Mouse (Mus musculus): ENCODE measurements around the gene 1700028J19Rik.

The 1700028J19Rik gene

GRCm38 (mm10) chr7:44246055-44246983 is at the start of gene 1700028J19Rik, which contains the start of gene 2410002F23Rik:
TSS of gene 1700028J19Rik (minus strand) at chr7:44246695.
TSS of gene 2410002F23Rik (plus strand) at chr7:44246722.
- DNase-seq (ENCODE audit: low spot score in 2 of 2), result peak; percentile 93 to 96

- no peak for DNase-seq (ENCODE audit: low spot score in 2 of 2)
Observed at GRCm38 (mm10) chr7:44291418-44291817, 44.9 kb upstream of the 1700028J19Rik start.

- no peak for DNase-seq (ENCODE audit: low spot score in 2 of 2)
Observed at GRCm38 (mm10) chr7:44290986-44291385, 44.5 kb upstream of the 1700028J19Rik start.

GRCm38 (mm10) chr7:44287760-44288159 is 41.3 kb upstream of the 1700028J19Rik start:
- no peak for DNase-seq (ENCODE audit: low spot score in 2 of 2)

GRCm38 (mm10) chr7:44281586-44281985 is 35.1 kb upstream of the 1700028J19Rik start:
- DNase-seq (ENCODE audit: low spot score in 2 of 2), result no peak

- no peak for DNase-seq (ENCODE audit: low spot score in 2 of 2)
Observed at GRCm38 (mm10) chr7:44280959-44281358, 34.5 kb upstream of the 1700028J19Rik start.

GRCm38 (mm10) chr7:44277250-44277622 is 30.7 kb upstream of the 1700028J19Rik start:
- DNase-seq (ENCODE audit: low spot score in 2 of 2), result peak in 1 of 2 experiments; percentile 58

- DNase-seq (ENCODE audit: low spot score in 2 of 2), result no peak
Observed at GRCm38 (mm10) chr7:44276461-44277249, 30.2 kb upstream of the 1700028J19Rik start.

- DNase-seq (ENCODE audit: low spot score in 2 of 2), result no peak
Observed at GRCm38 (mm10) chr7:44275546-44275945, 29.1 kb upstream of the 1700028J19Rik start.

- DNase-seq (ENCODE audit: low spot score in 2 of 2), result no peak
Observed at GRCm38 (mm10) chr7:44274096-44274495, 27.6 kb upstream of the 1700028J19Rik start.

- no peak for DNase-seq (ENCODE audit: low spot score in 2 of 2)
Observed at GRCm38 (mm10) chr7:44273446-44273845, 27.0 kb upstream of the 1700028J19Rik start.

GRCm38 (mm10) chr7:44272546-44272945 is 26.1 kb upstream of the 1700028J19Rik start:
- no peak for DNase-seq (ENCODE audit: low spot score in 2 of 2)

GRCm38 (mm10) chr7:44271309-44271708 is 24.8 kb upstream of the 1700028J19Rik start:
- DNase-seq (ENCODE audit: low spot score in 2 of 2), result no peak

- DNase-seq (ENCODE audit: low spot score in 2 of 2), result no peak
Observed at GRCm38 (mm10) chr7:44269397-44269796, 22.9 kb upstream of the 1700028J19Rik start.

GRCm38 (mm10) chr7:44268117-44268516 is 21.6 kb upstream of the 1700028J19Rik start:
- no peak for DNase-seq (ENCODE audit: low spot score in 2 of 2)

GRCm38 (mm10) chr7:44262791-44263643 is 16.5 kb upstream of the 1700028J19Rik start:
- peak; percentile 89 to 94 for DNase-seq (ENCODE audit: low spot score in 2 of 2)

- no peak for DNase-seq (ENCODE audit: low spot score in 2 of 2)
Observed at GRCm38 (mm10) chr7:44261147-44261546, 14.7 kb upstream of the 1700028J19Rik start, which contains the start of gene Gm15517. TSS of gene Gm15517 (plus strand) at chr7:44261447.

- no peak for DNase-seq (ENCODE audit: low spot score in 2 of 2)
Observed at GRCm38 (mm10) chr7:44260410-44260809, 13.9 kb upstream of the 1700028J19Rik start.

- no peak for DNase-seq (ENCODE audit: low spot score in 2 of 2)
Observed at GRCm38 (mm10) chr7:44257278-44257677, 10.8 kb upstream of the 1700028J19Rik start, which contains the start of gene Acp4. TSS of gene Acp4 (minus strand) at chr7:44257378.

- no peak for DNase-seq (ENCODE audit: low spot score in 2 of 2)
Observed at GRCm38 (mm10) chr7:44254930-44255329, 8.4 kb upstream of the 1700028J19Rik start.

GRCm38 (mm10) chr7:44253023-44253616 is 6.6 kb upstream of the 1700028J19Rik start:
- no peak for DNase-seq (ENCODE audit: low spot score in 2 of 2)
